Mouse (Mus musculus): ENCODE data around the gene Itgb2l.
"Not testable (repeated sequence)": the region's sequence is repeated elsewhere in the genome, so short reads cannot be mapped to it uniquely, and the experiment has no call there.

Itgb2l gene

DNA sequence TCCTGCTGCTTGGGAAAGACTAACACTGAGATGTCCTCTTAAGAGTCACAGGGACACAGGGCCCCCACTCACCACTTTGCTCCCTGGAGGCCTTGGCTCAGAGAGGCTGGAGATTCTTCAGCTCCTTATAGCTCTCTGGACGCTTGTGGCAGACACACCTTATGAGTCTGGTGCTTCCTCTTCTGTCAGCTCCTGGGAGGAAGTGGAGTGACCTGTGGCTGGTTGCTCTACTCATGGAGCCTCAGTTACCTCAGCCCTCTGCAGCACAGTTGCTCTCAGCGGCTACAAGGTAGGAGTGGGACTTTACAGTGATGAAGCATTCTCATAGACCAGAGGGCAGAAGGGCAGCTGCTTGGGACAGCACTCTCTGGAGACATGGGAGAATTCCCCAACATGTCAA is at the start of gene Itgb2l:
TSS of gene Itgb2l (minus strand) at position 152 of the 400 bp plus-strand sequence.
- no peak for DNase-seq

- no peak for DNase-seq
Measured at GRCm38 (mm10) chr16:96491530-96491929, 48.1 kb upstream of the Itgb2l start.

GRCm38 (mm10) chr16:96488038-96488437 is 44.6 kb upstream of the Itgb2l start:
- no peak for DNase-seq

GRCm38 (mm10) chr16:96487007-96487684 is 43.7 kb upstream of the Itgb2l start:
- no peak for DNase-seq

DNA sequence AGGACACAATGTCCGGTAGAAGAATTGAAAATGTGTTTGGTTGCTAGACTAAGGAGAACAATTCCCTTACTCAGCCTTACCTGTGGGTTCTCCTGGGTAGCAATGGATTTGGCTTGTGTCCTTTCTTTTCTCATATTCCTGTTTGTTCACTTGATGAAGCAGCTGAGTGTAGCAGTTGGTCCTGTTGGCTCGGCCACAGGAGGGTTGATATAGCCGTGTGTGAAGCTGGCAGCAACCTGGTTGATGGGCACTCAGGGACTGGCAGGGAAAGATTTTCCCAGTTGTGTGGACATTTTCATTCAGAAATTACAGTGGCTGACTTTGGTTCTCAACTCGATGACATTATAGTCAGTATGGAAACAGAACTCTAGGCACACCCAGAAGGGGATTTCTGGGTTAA is 38.4 kb upstream of the Itgb2l start:
- DNase-seq: no peak

- no peak for DNase-seq
Measured at GRCm38 (mm10) chr16:96474185-96474584, 30.8 kb upstream of the Itgb2l start.

- no peak for DNase-seq
Measured at GRCm38 (mm10) chr16:96472816-96473215, 29.4 kb upstream of the Itgb2l start.

GRCm38 (mm10) chr16:96472361-96472760 is 28.9 kb upstream of the Itgb2l start:
- no peak for DNase-seq

GRCm38 (mm10) chr16:96469640-96470039 is 26.2 kb upstream of the Itgb2l start:
- DNase-seq: no peak

DNA sequence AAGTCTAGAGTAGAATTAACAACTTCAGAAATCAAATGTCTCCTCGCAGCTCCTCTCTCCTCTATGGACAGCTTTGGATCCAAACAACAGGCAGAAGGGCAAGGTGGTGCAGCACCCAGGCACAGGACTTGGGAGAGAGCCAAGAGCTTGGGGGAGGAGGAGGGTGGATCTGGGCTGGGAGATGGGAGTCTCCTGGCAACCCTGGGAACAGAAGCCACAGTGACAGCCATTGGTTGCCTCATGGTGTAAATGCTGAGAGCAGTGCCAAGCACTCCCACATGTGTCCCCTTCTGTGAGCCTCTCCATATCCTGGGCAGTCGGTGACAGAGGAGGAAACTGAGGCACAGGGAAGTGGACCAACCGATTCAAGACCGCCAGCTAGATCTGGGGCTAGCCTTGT is 25.3 kb upstream of the Itgb2l start:
- DNase-seq: peak; percentile 36

- DNase-seq: no peak
Measured at GRCm38 (mm10) chr16:96468011-96468410, 24.6 kb upstream of the Itgb2l start.

DNA sequence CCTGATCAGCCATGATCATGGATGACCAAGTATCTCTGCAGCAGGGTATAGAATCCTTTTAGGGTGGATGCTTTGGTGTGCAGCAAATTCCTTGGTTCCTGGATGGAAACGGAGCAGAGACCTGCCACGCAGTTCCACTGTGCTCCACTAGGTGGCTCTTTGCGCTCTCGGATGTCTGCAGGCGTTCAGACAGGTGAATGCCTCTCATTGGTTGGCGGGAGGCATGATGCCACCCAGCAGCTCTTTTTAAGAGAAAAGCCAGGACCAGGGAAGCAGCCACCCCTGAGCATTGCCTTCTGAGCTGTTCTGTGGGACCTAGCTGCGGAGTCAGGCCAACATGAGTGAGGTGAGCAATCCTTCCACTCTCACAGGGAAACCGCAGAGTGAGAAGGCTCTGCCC is 24.0 kb upstream of the Itgb2l start, which contains the start of gene Pcp4:
TSS of gene Pcp4 (plus strand) at position 162 of the 400 bp plus-strand sequence.
- peak; percentile 74 for DNase-seq

- DNase-seq: no peak
Measured at GRCm38 (mm10) chr16:96460788-96461187, 17.4 kb upstream of the Itgb2l start.

GRCm38 (mm10) chr16:96459356-96459755 is 15.9 kb upstream of the Itgb2l start:
- DNase-seq: no peak

- DNase-seq: no peak
Measured at GRCm38 (mm10) chr16:96457612-96458011, 14.2 kb upstream of the Itgb2l start.

- no peak for DNase-seq
Measured at GRCm38 (mm10) chr16:96454086-96454485, 10.7 kb upstream of the Itgb2l start.

GRCm38 (mm10) chr16:96450871-96451270 is 7.5 kb upstream of the Itgb2l start:
- DNase-seq: not testable (repeated sequence)

- no peak for DNase-seq
Measured at GRCm38 (mm10) chr16:96441826-96442225, 1.6 kb downstream of the Itgb2l start.

GRCm38 (mm10) chr16:96440871-96441270 is 2.5 kb downstream of the Itgb2l start:
- DNase-seq: no peak

DNA sequence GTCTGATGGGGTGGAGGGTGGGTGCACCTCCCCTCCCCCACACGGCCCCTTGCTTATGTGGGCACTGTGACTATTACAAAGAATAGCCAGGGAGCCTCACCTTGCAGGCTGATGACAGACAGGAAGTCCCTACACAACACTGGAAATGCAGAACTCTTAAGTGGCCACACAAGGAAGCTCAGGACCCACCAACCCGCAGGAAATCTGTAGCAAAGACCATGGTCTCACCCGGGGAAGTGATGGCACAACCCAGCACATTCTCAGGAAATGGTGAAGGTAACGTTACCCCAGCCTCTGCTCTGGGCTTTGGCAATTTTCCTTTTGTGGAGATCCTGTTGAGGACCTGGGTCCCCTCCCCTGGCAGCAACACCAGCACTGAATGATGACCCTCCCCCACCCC is 3.7 kb downstream of the Itgb2l start:
- DNase-seq: no peak

GRCm38 (mm10) chr16:96438946-96439345 is 4.5 kb downstream of the Itgb2l start:
- DNase-seq: no peak

DNA sequence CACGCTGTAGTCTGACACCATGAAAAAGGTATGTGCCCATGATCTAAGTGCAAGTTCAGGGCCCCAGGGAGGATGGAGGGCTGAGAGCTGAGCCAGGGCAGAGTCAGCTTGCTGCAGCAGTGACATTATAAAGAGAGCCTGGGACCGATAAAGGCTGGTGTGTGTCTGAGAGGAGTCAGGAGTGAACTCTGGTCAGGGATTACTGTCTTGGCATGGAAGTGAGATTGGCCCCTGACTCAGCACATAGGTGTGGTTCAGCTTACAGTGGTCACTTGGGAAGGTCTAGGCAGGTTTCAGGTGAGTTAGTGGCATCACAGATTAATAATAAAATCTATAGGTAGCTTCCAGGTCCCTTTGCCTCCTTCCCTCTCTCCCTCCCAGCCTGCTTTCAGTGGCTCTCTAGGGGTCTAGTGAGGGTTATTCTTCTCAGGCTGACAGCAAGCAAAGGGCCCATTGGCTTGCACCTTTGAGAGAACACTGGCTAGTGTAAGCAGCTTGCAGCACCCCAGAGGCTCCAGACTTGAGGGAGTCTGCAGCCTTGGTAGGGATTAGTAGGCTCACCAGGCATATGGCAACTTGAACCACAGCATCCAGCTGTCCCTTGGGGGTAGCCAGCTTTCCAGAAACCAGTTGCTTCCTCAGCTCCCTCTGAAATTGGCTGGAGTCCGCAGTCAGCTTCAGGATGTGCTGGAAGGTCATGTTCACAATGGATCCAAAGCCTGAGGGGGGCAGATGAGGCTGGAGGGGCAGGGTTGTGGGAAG is 9.2 kb downstream of the Itgb2l start:
- no peak for DNase-seq

GRCm38 (mm10) chr16:96433266-96433665 is 10.2 kb downstream of the Itgb2l start:
- DNase-seq: no peak

DNA sequence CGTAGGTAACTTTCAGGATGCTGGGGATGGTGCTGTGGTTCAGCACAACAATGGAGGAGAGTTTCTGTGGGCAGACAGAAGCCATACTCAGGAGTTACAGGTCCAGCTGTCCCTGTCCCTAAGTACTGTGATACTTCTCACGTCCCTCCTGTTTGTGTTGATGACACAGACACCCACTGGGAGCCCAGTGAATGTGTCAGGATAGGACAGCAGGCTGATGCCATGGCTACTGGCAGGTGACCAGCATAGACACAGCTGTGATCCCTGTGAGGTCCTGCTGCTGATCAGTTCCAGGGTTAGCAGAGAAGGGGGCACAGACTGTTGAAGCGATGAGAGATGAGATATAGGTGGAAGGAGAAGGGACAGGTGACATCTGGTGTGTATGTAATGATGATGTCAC is 14.4 kb downstream of the Itgb2l start:
- DNase-seq: no peak

All from cerebellum, adult 11-12 months (tissue).